Mouse (Mus musculus): Measurements from ENCODE around the gene Fgf14. TPM values are rescaled to one million over a fixed set of nuclear protein-coding genes. Genes with fewer than 3 reads are reported as not detected.

Gene Fgf14
- polyA plus RNA-seq, 1 experiment from 2014 or later: 19.2 TPM

GRCm38 (mm10) chr14:123967996-123968395 lies 708.9 kb downstream of the Fgf14 start:
- H3K9me3 ChIP-seq: no peaks in the 10 kb centered on the region
- H3K27ac ChIP-seq: no peak overlapping the region
- no peaks in the 10 kb centered on the region for H3K36me3 ChIP-seq
- H3K9ac ChIP-seq (replicated peaks): no peak overlapping the region
- no peak overlapping the region for H3K4me2 ChIP-seq (replicated peaks)
- no peak overlapping the region for H3K4me3 ChIP-seq (replicated peaks)
- ATAC-seq: no peak
- H3K27me3 ChIP-seq: no peaks in the 10 kb centered on the region
- H3K4me1 ChIP-seq (replicated peaks): no peaks in the 10 kb centered on the region
- WGBS: 96% methylated on average over 6 of the region's 6 CpGs

- no peaks in the 10 kb centered on the region for H3K36me3 ChIP-seq
- WGBS: 73% methylated on average over 2 of the region's 2 CpGs
- no peak overlapping the region for H3K4me2 ChIP-seq (replicated peaks)
- no peaks in the 10 kb centered on the region for H3K4me1 ChIP-seq (replicated peaks)
- H3K4me3 ChIP-seq (replicated peaks): no peak overlapping the region
- no peaks in the 10 kb centered on the region for H3K27me3 ChIP-seq
- H3K9ac ChIP-seq (replicated peaks): no peak overlapping the region
- ATAC-seq: no peak
- H3K9me3 ChIP-seq: no peaks in the 10 kb centered on the region
- H3K27ac ChIP-seq: no peak overlapping the region
Observed at GRCm38 (mm10) chr14:123966531-123966930, 710.4 kb downstream of the Fgf14 start.
